Mouse (Mus musculus): Measurements from ENCODE around the gene B3gat2. TPM values are rescaled to one million over a fixed set of nuclear protein-coding genes. Genes with fewer than 3 reads are reported as not detected.

B3gat2 gene
- total RNA-seq, 2 experiments from 2014 or later: 0.23 TPM; not detected in 1

GRCm38 (mm10) chr1:23826887-23827758 lies 65.6 kb downstream of the B3gat2 start:
- peak; percentile 80 for ATAC-seq (replicated peaks; ENCODE audit: low FRiP score, low TSS enrichment, poor library complexity, severe bottlenecking)

DNA sequence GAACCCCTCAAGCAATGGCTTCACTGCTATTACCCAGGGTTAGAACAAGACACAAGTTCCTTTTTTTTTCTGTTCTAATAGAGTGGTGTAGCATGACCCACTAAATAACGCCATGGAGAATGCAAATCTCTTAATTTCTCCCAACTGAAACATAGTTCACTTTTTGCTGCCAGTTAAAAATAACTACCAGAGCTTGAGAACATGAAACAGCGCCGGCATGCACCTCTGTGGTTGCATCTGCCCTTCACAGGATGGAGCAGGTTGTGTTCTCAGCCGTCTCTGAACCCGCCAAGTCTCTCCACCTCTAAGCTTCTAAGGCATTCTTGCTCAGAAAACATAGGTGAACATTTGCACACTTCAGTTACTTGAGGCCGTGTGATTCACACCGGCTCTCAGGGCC lies 72.7 kb downstream of the B3gat2 start:
- ATAC-seq (replicated peaks; ENCODE audit: low FRiP score, low TSS enrichment, poor library complexity, severe bottlenecking): no peak

- ATAC-seq (replicated peaks; ENCODE audit: low FRiP score, low TSS enrichment, poor library complexity, severe bottlenecking): no peak
Measured at GRCm38 (mm10) chr1:23834819-23835218, 73.3 kb downstream of the B3gat2 start.

- peak; percentile 33 for ATAC-seq (replicated peaks; ENCODE audit: low FRiP score, low TSS enrichment, poor library complexity, severe bottlenecking)
Measured at GRCm38 (mm10) chr1:23836630-23837029, 75.1 kb downstream of the B3gat2 start.

GRCm38 (mm10) chr1:23840924-23841323 lies 79.4 kb downstream of the B3gat2 start:
- ATAC-seq (replicated peaks; ENCODE audit: low FRiP score, low TSS enrichment, poor library complexity, severe bottlenecking): no peak

GRCm38 (mm10) chr1:23842629-23843028 lies 81.1 kb downstream of the B3gat2 start:
- no peak for ATAC-seq (replicated peaks; ENCODE audit: low FRiP score, low TSS enrichment, poor library complexity, severe bottlenecking)

- ATAC-seq (replicated peaks; ENCODE audit: low FRiP score, low TSS enrichment, poor library complexity, severe bottlenecking): no peak
Measured at GRCm38 (mm10) chr1:23843790-23844189, 82.2 kb downstream of the B3gat2 start.

DNA sequence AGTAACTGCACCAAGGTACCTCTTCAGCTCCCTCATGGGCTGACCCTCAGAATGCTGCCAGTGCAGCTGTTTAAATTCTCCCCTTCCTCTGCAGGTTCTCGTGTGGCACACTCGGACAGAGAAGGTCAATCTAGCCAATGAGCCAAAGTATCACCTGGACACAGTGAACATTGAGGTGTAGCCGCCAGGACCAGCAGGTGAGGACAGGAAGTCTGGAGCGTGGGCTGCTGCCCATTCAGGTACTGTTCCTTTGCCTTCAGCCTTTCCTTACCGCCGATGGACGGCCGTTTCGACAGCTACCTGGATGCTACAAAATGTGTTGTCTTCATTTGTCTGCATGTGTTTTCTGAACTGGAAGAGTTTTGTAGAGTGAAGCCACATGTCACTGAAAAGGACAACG lies 83.5 kb downstream of the B3gat2 start:
- no peak for ATAC-seq (replicated peaks; ENCODE audit: low FRiP score, low TSS enrichment, poor library complexity, severe bottlenecking)

- no peak for ATAC-seq (replicated peaks; ENCODE audit: low FRiP score, low TSS enrichment, poor library complexity, severe bottlenecking)
Measured at GRCm38 (mm10) chr1:23846044-23846680, 84.6 kb downstream of the B3gat2 start.

DNA sequence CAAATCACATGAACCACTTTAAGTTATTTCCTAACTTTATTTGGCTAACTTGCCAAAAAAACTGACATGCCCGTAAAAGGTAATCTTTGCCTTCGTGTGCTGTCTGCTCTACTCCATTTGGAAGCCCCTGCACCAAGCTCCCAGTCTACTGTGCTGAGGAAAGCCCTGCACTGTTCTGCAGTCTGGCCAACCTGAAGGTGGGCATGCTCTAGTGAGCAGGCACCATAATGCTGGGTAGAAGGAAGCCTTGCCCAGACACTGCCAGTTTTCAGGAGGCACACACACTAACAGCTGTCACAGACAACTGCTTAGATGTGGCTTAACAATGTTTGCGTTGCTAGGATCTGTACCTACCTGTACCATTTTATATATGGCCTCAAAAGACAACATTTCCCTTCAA lies 94.1 kb downstream of the B3gat2 start:
- no peak for ATAC-seq (replicated peaks; ENCODE audit: low FRiP score, low TSS enrichment, poor library complexity, severe bottlenecking)

DNA sequence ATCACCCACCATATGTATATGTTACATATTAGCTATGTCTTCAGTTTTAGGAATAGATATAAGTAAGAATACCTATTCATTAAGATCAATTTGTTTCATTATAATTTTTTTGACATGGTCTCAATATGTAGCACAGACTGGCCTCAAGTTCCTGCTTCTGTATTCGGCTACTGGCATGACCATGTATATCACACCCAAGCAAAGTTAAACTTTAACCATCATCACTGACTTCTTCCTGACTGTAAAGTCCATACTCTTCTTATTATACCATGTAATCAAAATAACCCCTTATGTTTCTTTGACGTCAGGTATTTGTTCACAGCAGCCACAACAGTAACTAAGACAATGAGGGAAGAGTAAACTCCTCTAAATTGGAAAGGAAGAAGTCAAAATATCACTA lies 99.4 kb downstream of the B3gat2 start:
- ATAC-seq (replicated peaks; ENCODE audit: low FRiP score, low TSS enrichment, poor library complexity, severe bottlenecking): no peak

- no peak for ATAC-seq (replicated peaks; ENCODE audit: low FRiP score, low TSS enrichment, poor library complexity, severe bottlenecking)
Measured at GRCm38 (mm10) chr1:23865566-23865965, 104.0 kb downstream of the B3gat2 start.

GRCm38 (mm10) chr1:23867350-23867862 lies 105.9 kb downstream of the B3gat2 start:
- no peak for ATAC-seq (replicated peaks; ENCODE audit: low FRiP score, low TSS enrichment, poor library complexity, severe bottlenecking)

DNA sequence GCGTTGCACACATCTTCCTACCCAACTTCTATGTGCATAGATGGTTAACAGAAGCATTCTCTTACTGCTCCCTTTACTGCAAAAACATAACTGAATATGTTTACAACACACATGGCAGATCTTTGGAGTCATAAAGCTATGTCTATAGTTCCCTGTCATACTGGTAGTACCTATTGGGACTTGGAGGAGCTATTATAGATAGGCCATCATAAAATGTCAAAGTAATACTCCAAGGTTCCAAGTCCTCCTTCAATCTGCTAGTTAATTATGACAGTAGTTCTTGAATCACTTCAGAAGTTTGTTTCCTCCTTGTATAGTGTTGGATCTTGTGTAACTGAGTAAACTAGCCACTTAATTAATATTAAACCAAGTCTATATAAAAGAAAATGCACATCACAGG lies 110.6 kb downstream of the B3gat2 start:
- ATAC-seq (replicated peaks; ENCODE audit: low FRiP score, low TSS enrichment, poor library complexity, severe bottlenecking): no peak

GRCm38 (mm10) chr1:23882681-23883080 lies 121.1 kb downstream of the B3gat2 start:
- no peak for ATAC-seq (replicated peaks; ENCODE audit: low FRiP score, low TSS enrichment, poor library complexity, severe bottlenecking)

DNA sequence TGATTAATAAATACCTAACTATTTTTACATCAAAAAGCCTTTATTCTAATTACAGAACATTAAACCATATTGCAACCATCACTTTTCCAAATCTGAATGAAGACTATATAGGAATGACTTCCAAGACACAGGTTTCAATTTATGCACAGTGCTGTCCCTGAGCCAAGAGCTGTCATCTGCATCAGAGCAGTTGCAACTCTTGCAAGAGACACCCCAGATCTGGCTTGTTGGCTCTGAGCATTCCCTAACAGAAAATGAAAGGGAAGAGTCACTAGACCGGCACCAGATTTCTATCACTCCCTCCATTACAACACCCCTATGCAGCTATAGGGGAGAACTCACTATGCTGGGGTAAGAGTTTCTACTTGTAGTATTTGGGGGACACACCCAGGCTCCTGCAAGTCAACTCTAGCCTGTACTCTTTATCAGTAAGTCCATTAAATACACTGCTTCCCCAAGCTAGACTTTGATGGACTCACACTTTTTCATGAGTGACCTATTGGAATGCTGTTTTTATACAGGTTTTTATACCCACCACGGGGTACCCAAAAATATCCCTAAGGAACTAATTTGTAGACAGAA lies 122.6 kb downstream of the B3gat2 start:
- ATAC-seq (replicated peaks; ENCODE audit: low FRiP score, low TSS enrichment, poor library complexity, severe bottlenecking): peak; percentile 63

DNA sequence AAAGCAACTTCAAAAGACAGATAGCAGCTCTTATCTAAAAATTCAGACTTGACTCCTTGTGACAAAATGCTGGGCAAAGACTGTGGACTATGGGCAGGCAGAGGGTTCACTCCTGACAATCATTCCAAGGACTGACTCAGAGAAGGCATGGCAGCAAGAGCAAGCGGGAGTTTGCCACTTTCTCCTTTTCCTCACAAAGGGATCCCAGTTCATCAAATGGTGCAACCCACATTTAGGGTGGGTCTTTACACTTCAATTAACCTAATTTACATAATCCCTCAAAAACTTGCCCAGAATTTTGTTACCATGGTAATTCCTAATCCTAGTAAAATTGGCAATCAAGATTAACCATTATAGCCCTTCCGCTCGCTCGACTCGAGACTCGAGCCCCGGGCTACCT lies 123.4 kb downstream of the B3gat2 start:
- peak; percentile 50; the same call in 1 of the 2 replicates for ATAC-seq (replicated peaks; ENCODE audit: low FRiP score, low TSS enrichment, poor library complexity, severe bottlenecking)

DNA sequence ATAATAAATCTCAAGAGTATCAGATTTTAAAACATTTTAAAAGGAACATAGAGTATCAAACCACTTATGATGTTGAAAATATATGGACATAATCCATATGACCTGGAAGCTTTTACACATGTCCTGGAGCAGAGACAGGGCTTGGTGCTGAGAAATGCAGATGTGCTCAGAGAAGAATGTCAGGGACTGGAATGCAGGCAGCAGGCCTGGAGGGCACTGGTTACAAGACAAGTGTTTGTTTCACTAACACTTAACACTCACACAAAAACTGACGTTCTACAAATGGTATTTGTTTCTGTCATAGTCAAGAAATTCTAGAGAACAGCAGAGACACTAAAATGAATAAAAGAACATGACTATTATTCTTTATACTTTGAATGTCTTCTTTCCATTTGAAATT lies 130.5 kb downstream of the B3gat2 start:
- no peak for ATAC-seq (replicated peaks; ENCODE audit: low FRiP score, low TSS enrichment, poor library complexity, severe bottlenecking)
